Mouse (Mus musculus): Measurements from ENCODE around the gene Cspg5.

The Cspg5 gene

GRCm38 (mm10) chr9:110243221-110243833 lies at the start of gene Cspg5:
Gene Cspg5, plus strand, starts transcription at chr9:110243783.
- DNase-seq = peak; percentile 79

GRCm38 (mm10) chr9:110199870-110200269 lies 43.7 kb upstream of the Cspg5 start:
- no peak for DNase-seq

GRCm38 (mm10) chr9:110205526-110206404 lies 37.8 kb upstream of the Cspg5 start:
- peak; percentile 75 for DNase-seq

GRCm38 (mm10) chr9:110206437-110206836 lies 37.1 kb upstream of the Cspg5 start:
- no peak for DNase-seq

GRCm38 (mm10) chr9:110208265-110208664 lies 35.3 kb upstream of the Cspg5 start:
- DNase-seq = no peak

GRCm38 (mm10) chr9:110208967-110209366 lies 34.6 kb upstream of the Cspg5 start:
- DNase-seq = no peak

GRCm38 (mm10) chr9:110224273-110224672 lies 19.3 kb upstream of the Cspg5 start:
- DNase-seq = no peak

- no peak for DNase-seq
Measured at GRCm38 (mm10) chr9:110226191-110226590, 17.4 kb upstream of the Cspg5 start.

- DNase-seq = peak; percentile 66
Measured at GRCm38 (mm10) chr9:110228671-110229070, 14.9 kb upstream of the Cspg5 start.

GRCm38 (mm10) chr9:110229112-110229511 lies 14.5 kb upstream of the Cspg5 start:
- no peak for DNase-seq

GRCm38 (mm10) chr9:110229566-110230248 lies 13.9 kb upstream of the Cspg5 start:
- no peak for DNase-seq

- DNase-seq = peak; percentile 52
Measured at GRCm38 (mm10) chr9:110230395-110231071, 13.1 kb upstream of the Cspg5 start.

GRCm38 (mm10) chr9:110234962-110235361 lies 8.6 kb upstream of the Cspg5 start:
- DNase-seq = no peak

- peak; percentile 64 for DNase-seq
Measured at GRCm38 (mm10) chr9:110244567-110244888, 945 bp downstream of the Cspg5 start.

- DNase-seq = peak; percentile 85
Measured at GRCm38 (mm10) chr9:110244889-110245589, 1.5 kb downstream of the Cspg5 start.

GRCm38 (mm10) chr9:110245590-110246320 lies 2.2 kb downstream of the Cspg5 start:
- DNase-seq = peak; percentile 90

GRCm38 (mm10) chr9:110246321-110246640 lies 2.7 kb downstream of the Cspg5 start:
- DNase-seq = no peak

GRCm38 (mm10) chr9:110247049-110247448 lies 3.5 kb downstream of the Cspg5 start:
- DNase-seq = peak; percentile 76

- DNase-seq = no peak
Measured at GRCm38 (mm10) chr9:110248861-110249260, 5.3 kb downstream of the Cspg5 start.

GRCm38 (mm10) chr9:110249823-110250543 lies 6.4 kb downstream of the Cspg5 start:
- DNase-seq = no peak

GRCm38 (mm10) chr9:110250776-110251175 lies 7.2 kb downstream of the Cspg5 start:
- DNase-seq = no peak

All from heart, adult 11 months (tissue).